Mouse (Mus musculus): ENCODE results near the gene Cacna1h. TPM values are rescaled to one million over a fixed set of nuclear protein-coding genes. Genes with fewer than 3 reads are reported as not detected.

Cacna1h gene
- polyA plus RNA-seq, 1 experiment from 2014 or later = 3.5 TPM

GRCm38 (mm10) chr17:25450329-25450728, 16.7 kb upstream of the Cacna1h start:
- Histone ChIP-seq H3K27ac (ENCODE audit: low read length) (no peak overlapping the region), H3K36me3 (ENCODE audit: insufficient read depth, low read length) (no peaks in the 10 kb centered on the region), H3K4me1 (ENCODE audit: insufficient read depth, low read length) (0 out of 2 replicates have a peak, but pooled peaks cover 4% of the 10 kb centered on the region), H3K4me2 (replicated peaks; ENCODE audit: low read depth, low read length) (no peak overlapping the region), H3K27me3 (ENCODE audit: insufficient read depth, low read length) (no peaks in the 10 kb centered on the region), H3K4me3 (ENCODE audit: low read length) (no peak overlapping the region), H3K9me3 (ENCODE audit: low read length) (no peaks in the 10 kb centered on the region), H3K9ac (replicated peaks; ENCODE audit: low read length) (no peak overlapping the region)
- no peak for ATAC-seq (ENCODE audit: low FRiP score, low TSS enrichment)
- WGBS = 58% methylated on average over 4 of the region's 4 CpGs

GRCm38 (mm10) chr17:25447865-25448264, 14.3 kb upstream of the Cacna1h start:
- ATAC-seq (ENCODE audit: low FRiP score, low TSS enrichment) = no peak
- Histone ChIP-seq H3K4me1 (ENCODE audit: insufficient read depth, low read length) (0 out of 2 replicates have a peak, but pooled peaks cover 4% of the 10 kb centered on the region), H3K36me3 (ENCODE audit: insufficient read depth, low read length) (no peaks in the 10 kb centered on the region), H3K9ac (replicated peaks; ENCODE audit: low read length) (no peak overlapping the region), H3K4me3 (ENCODE audit: low read length) (no peak overlapping the region), H3K9me3 (ENCODE audit: low read length) (no peaks in the 10 kb centered on the region), H3K27me3 (ENCODE audit: insufficient read depth, low read length) (no peaks in the 10 kb centered on the region), H3K4me2 (replicated peaks; ENCODE audit: low read depth, low read length) (no peak overlapping the region), H3K27ac (ENCODE audit: low read length) (no peak overlapping the region)
- WGBS = 75% methylated on average over 12 of the region's 12 CpGs

- Histone ChIP-seq H3K4me1 (ENCODE audit: insufficient read depth, low read length) (0 out of 2 replicates have a peak, but pooled peaks cover 4% of the 10 kb centered on the region), H3K4me2 (replicated peaks; ENCODE audit: low read depth, low read length) (no peak overlapping the region), H3K9me3 (ENCODE audit: low read length) (no peaks in the 10 kb centered on the region), H3K36me3 (ENCODE audit: insufficient read depth, low read length) (no peaks in the 10 kb centered on the region), H3K4me3 (ENCODE audit: low read length) (no peak overlapping the region), H3K9ac (replicated peaks; ENCODE audit: low read length) (no peak overlapping the region), H3K27ac (ENCODE audit: low read length) (no peak overlapping the region), H3K27me3 (ENCODE audit: insufficient read depth, low read length) (no peaks in the 10 kb centered on the region)
- 94% methylated on average over 3 of the region's 3 CpGs for WGBS
- ATAC-seq (ENCODE audit: low FRiP score, low TSS enrichment) = no peak
These were observed 12.3 kb upstream of the Cacna1h start for GRCm38 (mm10) chr17:25445841-25446240.

GRCm38 (mm10) chr17:25445074-25445473, 11.5 kb upstream of the Cacna1h start:
- WGBS = 42% methylated on average over 4 of the region's 4 CpGs
- H3K27ac ChIP-seq (ENCODE audit: low read length) = no peak overlapping the region
- H3K4me1 ChIP-seq (ENCODE audit: insufficient read depth, low read length) = 0 out of 2 replicates have a peak, but pooled peaks cover 4% of the 10 kb centered on the region
- H3K9me3 ChIP-seq (ENCODE audit: low read length) = no peaks in the 10 kb centered on the region
- H3K4me2 ChIP-seq (replicated peaks; ENCODE audit: low read depth, low read length) = no peak overlapping the region
- H3K27me3 ChIP-seq (ENCODE audit: insufficient read depth, low read length) = no peaks in the 10 kb centered on the region
- no peak overlapping the region for H3K4me3 ChIP-seq (ENCODE audit: low read length)
- H3K36me3 ChIP-seq (ENCODE audit: insufficient read depth, low read length) = no peaks in the 10 kb centered on the region
- H3K9ac ChIP-seq (replicated peaks; ENCODE audit: low read length) = no peak overlapping the region
- ATAC-seq (ENCODE audit: low FRiP score, low TSS enrichment) = no peak

GRCm38 (mm10) chr17:25442889-25443288, 9.3 kb upstream of the Cacna1h start:
- no peak overlapping the region for H3K4me2 ChIP-seq (replicated peaks; ENCODE audit: low read depth, low read length)
- no peaks in the 10 kb centered on the region for H3K4me1 ChIP-seq (ENCODE audit: insufficient read depth, low read length)
- H3K27ac ChIP-seq (ENCODE audit: low read length) = no peak overlapping the region
- no peaks in the 10 kb centered on the region for H3K36me3 ChIP-seq (ENCODE audit: insufficient read depth, low read length)
- H3K9me3 ChIP-seq (ENCODE audit: low read length) = no peaks in the 10 kb centered on the region
- no peak for ATAC-seq (ENCODE audit: low FRiP score, low TSS enrichment)
- no peak overlapping the region for H3K9ac ChIP-seq (replicated peaks; ENCODE audit: low read length)
- 64% methylated on average over 3 of the region's 3 CpGs for WGBS
- no peak overlapping the region for H3K4me3 ChIP-seq (ENCODE audit: low read length)
- no peaks in the 10 kb centered on the region for H3K27me3 ChIP-seq (ENCODE audit: insufficient read depth, low read length)

GRCm38 (mm10) chr17:25441417-25441816, 7.8 kb upstream of the Cacna1h start:
- Histone ChIP-seq H3K4me1 (ENCODE audit: insufficient read depth, low read length) (no peaks in the 10 kb centered on the region), H3K9me3 (ENCODE audit: low read length) (no peaks in the 10 kb centered on the region), H3K4me3 (ENCODE audit: low read length) (no peak overlapping the region), H3K9ac (replicated peaks; ENCODE audit: low read length) (no peak overlapping the region), H3K36me3 (ENCODE audit: insufficient read depth, low read length) (no peaks in the 10 kb centered on the region), H3K27me3 (ENCODE audit: insufficient read depth, low read length) (no peaks in the 10 kb centered on the region), H3K27ac (ENCODE audit: low read length) (no peak overlapping the region), H3K4me2 (replicated peaks; ENCODE audit: low read depth, low read length) (no peak overlapping the region)
- ATAC-seq (ENCODE audit: low FRiP score, low TSS enrichment) = no peak
- WGBS = 81% methylated on average over 6 of the region's 6 CpGs

GRCm38 (mm10) chr17:25433223-25433616, 363 bp downstream of the Cacna1h start:
- Histone ChIP-seq H3K9me3 (ENCODE audit: low read length) (no peaks in the 10 kb centered on the region), H3K36me3 (ENCODE audit: insufficient read depth, low read length) (no peaks in the 10 kb centered on the region), H3K4me1 (ENCODE audit: insufficient read depth, low read length) (peaks cover 58% of the 10 kb centered on the region), H3K9ac (replicated peaks; ENCODE audit: low read length) (peak overlapping the region; percentile 78), H3K27me3 (ENCODE audit: insufficient read depth, low read length) (peaks cover 9% of the 10 kb centered on the region), H3K27ac (ENCODE audit: low read length) (peak overlapping the region; percentile 41; the same call in 1 of the 2 replicates), H3K4me3 (ENCODE audit: low read length) (peak overlapping the region; percentile 73), H3K4me2 (replicated peaks; ENCODE audit: low read depth, low read length) (peak overlapping the region; percentile 98)
- WGBS = under 1% methylated on average over 40 of the region's 40 CpGs
- ATAC-seq (ENCODE audit: low FRiP score, low TSS enrichment) = peak; percentile 44

GRCm38 (mm10) chr17:25432433-25433181, 976 bp downstream of the Cacna1h start:
- H3K9me3 ChIP-seq (ENCODE audit: low read length) = no peaks in the 10 kb centered on the region
- under 1% methylated on average over 53 of the region's 53 CpGs for WGBS
- H3K4me2 ChIP-seq (replicated peaks; ENCODE audit: low read depth, low read length) = peak overlapping the region; percentile 98
- peak overlapping the region; percentile 78 for H3K9ac ChIP-seq (replicated peaks; ENCODE audit: low read length)
- H3K36me3 ChIP-seq (ENCODE audit: insufficient read depth, low read length) = no peaks in the 10 kb centered on the region
- H3K4me3 ChIP-seq (ENCODE audit: low read length) = peak overlapping the region; percentile 73
- peaks cover 62% of the 10 kb centered on the region for H3K4me1 ChIP-seq (ENCODE audit: insufficient read depth, low read length)
- H3K27ac ChIP-seq (ENCODE audit: low read length) = no peak overlapping the region
- H3K27me3 ChIP-seq (ENCODE audit: insufficient read depth, low read length) = peaks cover 9% of the 10 kb centered on the region
- ATAC-seq (ENCODE audit: low FRiP score, low TSS enrichment) = no peak

- Histone ChIP-seq H3K4me2 (replicated peaks; ENCODE audit: low read depth, low read length) (no peak overlapping the region), H3K27ac (ENCODE audit: low read length) (no peak overlapping the region), H3K4me1 (ENCODE audit: insufficient read depth, low read length) (peaks cover 82% of the 10 kb centered on the region), H3K9me3 (ENCODE audit: low read length) (no peaks in the 10 kb centered on the region), H3K4me3 (ENCODE audit: low read length) (no peak overlapping the region), H3K27me3 (ENCODE audit: insufficient read depth, low read length) (peaks cover 7% of the 10 kb centered on the region), H3K36me3 (ENCODE audit: insufficient read depth, low read length) (no peaks in the 10 kb centered on the region), H3K9ac (replicated peaks; ENCODE audit: low read length) (no peak overlapping the region)
- no peak for ATAC-seq (ENCODE audit: low FRiP score, low TSS enrichment)
- whole genome bisulfite sequencing = 30% methylated on average over 8 of the region's 8 CpGs
These were observed 3.0 kb downstream of the Cacna1h start for GRCm38 (mm10) chr17:25430534-25430933.

GRCm38 (mm10) chr17:25429886-25430285, 3.7 kb downstream of the Cacna1h start:
- 11% methylated on average over 6 of the region's 6 CpGs for WGBS
- H3K27ac ChIP-seq (ENCODE audit: low read length) = 0 out of 2 replicates have a peak overlapping the region, but pooled peaks have one; percentile 43
- H3K4me2 ChIP-seq (replicated peaks; ENCODE audit: low read depth, low read length) = 0 out of 2 replicates have a peak overlapping the region, but pooled peaks have one; percentile 2
- no peaks in the 10 kb centered on the region for H3K9me3 ChIP-seq (ENCODE audit: low read length)
- H3K4me3 ChIP-seq (ENCODE audit: low read length) = no peak overlapping the region
- peak overlapping the region; percentile 41; the same call in 1 of the 2 replicates for H3K9ac ChIP-seq (replicated peaks; ENCODE audit: low read length)
- peaks cover 5% of the 10 kb centered on the region for H3K27me3 ChIP-seq (ENCODE audit: insufficient read depth, low read length)
- ATAC-seq (ENCODE audit: low FRiP score, low TSS enrichment) = no peak
- H3K36me3 ChIP-seq (ENCODE audit: insufficient read depth, low read length) = no peaks in the 10 kb centered on the region
- peaks cover 82% of the 10 kb centered on the region for H3K4me1 ChIP-seq (ENCODE audit: insufficient read depth, low read length)

Measured in kidney, embryonic 16.5 days (tissue).